Mouse (Mus musculus) CD4-positive, CD25-positive, alpha-beta regulatory T cell, adult 2 months (primary cell): Measurements from ENCODE around the gene Wfdc15b.
"Not testable (repeated sequence)": the region's sequence is repeated elsewhere in the genome, so short reads cannot be mapped to it uniquely, and the experiment has no call there.

Source experiments
- DNase-seq: peaks from one replicate; pipeline ENCODE4 v3.0.0-alpha.2; 2012; ENCODE audit warnings: low read depth, low spot score

Gene Wfdc15b

DNA sequence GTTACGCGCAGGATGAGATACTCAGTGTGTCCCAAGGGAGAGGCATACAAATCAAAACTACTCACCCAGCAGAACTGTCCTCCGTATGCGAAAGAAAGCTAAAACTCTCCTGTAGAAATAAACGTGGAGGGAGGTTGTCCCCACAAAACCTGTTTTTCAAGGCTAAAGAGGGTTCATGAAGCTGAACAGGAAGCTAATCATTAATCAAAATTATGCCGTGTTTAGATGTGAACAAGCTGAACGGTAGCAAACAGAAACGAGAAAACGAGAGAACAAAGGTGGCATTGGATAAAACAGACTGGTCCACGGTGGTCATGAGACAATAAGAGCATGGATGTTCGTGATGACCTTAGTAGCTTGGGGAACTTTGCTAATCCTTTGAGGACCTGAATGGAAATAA lies at the start of gene Wfdc15b:
TSS of gene Wfdc15b (minus strand) at position 139 of the 400 bp plus-strand sequence.
- no peak for DNase-seq

GRCm38 (mm10) chr2:164256540-164256939 lies 35.1 kb upstream of the Wfdc15b start, which contains the start of gene Svs3b:
Gene Svs3b, minus strand, starts transcription at chr2:164256640.
- not testable (repeated sequence) for DNase-seq

DNA sequence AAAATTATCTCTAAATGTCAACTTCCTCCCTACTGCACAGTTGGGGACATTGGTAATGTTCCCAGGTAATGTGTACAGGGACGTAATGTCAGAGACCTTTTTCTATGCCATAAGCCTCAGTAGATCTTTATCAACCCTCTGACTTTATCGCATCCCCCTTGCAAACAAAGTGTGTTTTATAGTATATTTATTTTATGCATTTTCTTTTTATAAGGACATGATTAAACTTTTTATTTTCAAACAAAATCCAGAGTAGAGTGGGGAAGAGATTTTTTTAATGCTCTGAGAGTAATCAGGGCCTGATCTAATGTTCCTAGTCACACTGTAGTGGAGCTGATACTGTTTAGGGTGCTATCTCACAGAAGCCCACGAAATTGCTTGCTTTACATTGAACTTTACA lies 16.9 kb upstream of the Wfdc15b start, which contains the start of gene Svs2:
TSS of gene Svs2 (minus strand) at position 101 of the 400 bp plus-strand sequence.
- no peak for DNase-seq

DNA sequence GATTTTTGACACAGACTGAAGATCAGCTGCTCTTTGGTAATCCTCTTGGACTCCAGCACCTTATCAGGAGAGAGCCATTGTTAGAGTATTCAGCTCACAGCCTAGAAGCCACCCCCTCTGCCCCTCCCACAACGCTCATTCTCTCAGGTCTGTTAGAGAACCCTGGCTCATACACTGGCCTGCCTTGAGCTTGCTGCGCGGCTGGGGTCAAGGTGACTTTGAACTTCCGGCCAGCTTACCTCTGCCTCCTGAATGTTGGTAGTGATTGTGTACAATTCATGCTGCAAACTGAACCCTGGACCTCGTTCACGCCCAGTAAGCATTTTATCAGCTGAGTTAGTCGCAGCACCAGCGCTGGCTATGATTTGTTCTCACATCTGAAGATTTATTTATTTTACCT lies 11.2 kb upstream of the Wfdc15b start:
- DNase-seq = no peak

DNA sequence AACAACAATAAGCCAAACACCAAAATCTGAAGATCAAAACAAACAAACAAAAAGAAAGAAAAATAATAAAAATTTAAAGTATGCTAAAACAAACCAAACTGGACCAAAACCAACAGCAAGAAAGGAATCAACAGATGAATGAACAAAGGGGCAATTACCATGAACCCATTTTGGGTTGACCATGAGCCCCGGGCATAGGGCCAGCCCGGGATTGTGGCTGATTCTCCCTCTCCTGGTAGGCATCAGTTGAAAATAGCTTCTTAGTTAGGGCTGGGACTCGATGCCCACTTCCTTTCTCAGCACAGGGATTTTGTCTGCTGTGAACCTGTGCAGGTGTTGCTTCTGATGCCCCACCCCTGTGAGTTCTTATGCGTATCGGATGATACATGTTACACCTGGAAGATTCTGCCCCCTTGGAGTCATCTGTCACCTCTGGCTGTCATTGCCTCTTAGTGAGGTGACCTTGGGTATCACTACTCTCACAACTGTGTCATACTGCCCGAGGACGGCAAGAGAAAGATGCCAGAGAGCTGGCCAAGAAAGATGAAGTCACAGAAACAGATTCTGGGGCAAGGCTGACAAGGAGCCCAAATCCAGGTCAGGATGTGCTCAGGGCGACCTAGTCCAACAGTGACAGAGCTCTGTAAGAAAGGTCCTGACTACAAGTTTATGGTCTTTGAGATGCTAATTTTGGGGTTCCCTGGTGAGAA lies 7.1 kb upstream of the Wfdc15b start:
- DNase-seq = no peak

DNA sequence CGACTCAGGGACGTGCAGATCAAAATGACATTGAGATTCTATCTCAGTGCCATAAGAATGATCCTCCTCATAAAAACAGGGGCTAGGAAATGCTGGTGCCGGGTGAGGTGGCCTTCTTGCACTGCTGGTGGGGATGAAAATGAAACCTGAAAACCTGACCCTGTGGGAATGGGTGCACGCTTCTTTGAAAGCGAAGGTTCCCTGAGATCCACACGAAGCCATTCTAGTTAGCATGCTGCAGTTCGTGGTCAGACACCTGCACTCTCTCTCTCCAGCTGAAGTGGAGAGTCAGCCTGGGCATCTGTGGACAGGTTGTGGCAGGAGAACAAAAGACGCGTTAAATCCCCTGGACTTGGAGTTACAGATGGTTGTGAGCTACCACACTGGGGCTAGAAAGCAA lies 2.2 kb downstream of the Wfdc15b start:
- no peak for DNase-seq

DNA sequence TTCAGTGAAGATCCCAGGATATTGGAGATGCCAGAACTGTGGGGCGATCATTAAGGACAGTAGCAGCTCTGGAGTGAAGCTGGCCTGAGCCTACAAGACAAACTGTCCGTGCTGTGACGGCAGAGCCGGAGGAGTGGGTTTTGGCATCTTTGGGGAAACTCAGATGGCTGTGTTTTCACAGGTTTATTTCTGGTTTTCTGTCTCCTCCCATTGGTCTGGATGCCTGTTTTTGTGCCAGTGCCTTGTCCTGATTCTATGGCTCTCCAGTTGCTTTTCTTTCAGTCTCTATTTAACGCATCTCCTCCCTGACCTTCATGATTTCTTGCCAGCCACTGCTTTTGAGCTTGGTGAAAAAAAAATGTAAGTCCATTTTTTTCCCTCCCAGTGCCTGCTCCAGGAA lies 8.7 kb downstream of the Wfdc15b start:
- DNase-seq = no peak

DNA sequence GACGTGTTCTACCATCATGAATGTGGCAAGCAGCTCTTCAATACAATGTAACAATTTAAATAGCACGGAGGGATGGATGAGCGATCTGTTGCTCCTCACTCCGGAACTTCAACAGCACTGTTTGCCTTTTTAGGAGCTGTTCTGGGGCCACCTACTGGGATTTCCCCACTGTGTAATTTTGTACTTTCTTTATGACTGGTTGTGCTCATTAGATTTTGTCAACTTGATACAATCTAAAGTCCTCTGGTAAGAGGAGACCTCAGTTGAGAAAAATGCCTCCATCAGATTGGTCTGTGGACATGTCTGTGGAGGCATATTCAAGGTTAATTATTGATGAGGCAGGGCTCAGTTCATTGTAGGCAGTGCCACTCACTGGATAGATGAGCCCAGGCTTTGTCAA lies 10.6 kb downstream of the Wfdc15b start:
- DNase-seq = peak; percentile 34

DNA sequence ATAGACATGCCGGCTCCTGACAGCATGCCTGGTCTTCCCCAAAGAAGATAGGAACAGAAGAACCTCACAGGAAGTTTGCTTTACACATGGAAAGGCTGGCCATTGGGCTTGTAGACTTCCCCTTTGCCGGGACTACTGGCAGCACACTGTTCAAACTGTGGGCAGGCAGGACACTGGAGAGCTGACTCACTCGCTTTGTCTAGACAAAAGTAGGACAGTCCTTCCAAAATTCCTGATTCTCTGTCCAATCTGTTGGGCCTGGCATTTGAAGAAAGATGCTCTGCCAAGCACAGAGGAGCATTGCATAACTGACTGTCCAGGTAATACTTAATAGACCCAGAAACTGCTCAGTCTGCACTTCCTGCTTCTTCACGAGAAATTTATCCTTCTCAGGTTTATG lies 14.8 kb downstream of the Wfdc15b start:
- DNase-seq = no peak

DNA sequence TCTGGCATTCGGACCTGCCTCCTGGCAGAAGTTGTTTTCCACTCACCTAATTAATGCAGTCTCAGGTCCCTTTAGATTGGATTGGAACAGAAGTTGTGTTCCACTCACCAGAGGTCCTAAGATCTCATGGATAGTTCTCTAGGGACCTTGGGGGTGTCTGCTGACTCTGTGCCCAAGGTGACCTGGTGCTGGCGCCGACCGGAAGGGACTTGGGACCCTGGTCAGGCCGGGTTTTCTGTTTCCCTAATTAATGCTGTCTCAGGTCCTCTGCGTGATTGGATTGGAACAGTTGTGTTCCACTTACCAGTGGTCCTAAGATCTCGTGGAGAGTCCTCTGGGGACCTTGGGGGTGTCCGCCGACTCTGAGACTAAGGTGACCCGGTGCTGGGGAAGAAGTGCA lies 15.4 kb downstream of the Wfdc15b start:
- DNase-seq = not testable (repeated sequence)

- DNase-seq = no peak
These were observed 21.7 kb downstream of the Wfdc15b start, which contains the start of gene Wfdc15a for GRCm38 (mm10) chr2:164199626-164200327. Gene Wfdc15a, minus strand, starts transcription at chr2:164200130.

DNA sequence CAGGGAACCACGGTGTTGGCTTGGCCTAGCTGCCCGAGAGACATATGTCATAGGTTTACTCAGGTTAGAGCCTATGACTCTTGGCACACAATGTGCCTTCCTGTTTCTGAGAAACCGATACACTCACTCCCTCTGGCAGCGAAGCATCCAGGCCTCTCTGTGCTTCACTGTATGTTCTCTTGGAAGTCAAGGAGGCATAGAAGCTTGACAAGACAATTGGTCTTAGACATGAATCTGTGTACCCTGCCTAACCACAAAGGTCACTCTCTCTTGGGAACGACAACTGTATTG lies 24.8 kb downstream of the Wfdc15b start:
- no peak for DNase-seq

DNA sequence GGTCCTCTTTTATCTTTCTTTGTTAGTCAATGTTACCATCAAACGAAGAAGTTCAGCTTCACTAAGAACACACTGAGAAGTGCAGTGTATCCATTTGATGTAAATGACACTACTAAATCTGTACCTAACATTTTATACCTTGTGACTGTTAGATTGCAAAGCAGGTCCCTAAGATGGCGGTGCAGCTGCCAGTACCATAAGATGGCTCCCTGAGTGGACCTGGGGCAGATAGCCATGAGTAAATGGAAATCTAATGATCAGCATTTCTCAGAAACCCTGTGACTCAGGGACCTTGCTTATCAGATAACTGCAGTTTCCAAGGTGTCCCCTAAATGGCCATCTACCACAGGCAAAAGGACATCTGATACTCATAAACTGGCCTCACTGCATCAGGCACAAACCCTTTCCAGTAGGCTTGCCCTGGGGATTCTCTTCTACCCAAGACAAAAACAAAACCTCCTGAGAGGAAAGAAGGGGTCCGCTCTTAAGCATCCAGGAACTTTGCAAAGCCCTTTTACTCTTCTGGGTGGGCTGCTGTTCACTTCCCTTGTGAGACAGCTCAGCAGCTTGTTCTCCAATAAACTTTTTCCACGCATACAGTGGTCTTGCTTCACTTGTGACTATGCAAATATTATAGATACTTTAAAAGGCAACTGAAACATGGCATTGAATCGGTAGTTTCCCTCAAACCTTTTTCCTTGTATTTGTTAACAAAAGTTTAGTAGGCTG lies 25.3 kb downstream of the Wfdc15b start:
- DNase-seq = no peak

- no peak for DNase-seq
These were observed 26.4 kb downstream of the Wfdc15b start for GRCm38 (mm10) chr2:164194959-164195630.

DNA sequence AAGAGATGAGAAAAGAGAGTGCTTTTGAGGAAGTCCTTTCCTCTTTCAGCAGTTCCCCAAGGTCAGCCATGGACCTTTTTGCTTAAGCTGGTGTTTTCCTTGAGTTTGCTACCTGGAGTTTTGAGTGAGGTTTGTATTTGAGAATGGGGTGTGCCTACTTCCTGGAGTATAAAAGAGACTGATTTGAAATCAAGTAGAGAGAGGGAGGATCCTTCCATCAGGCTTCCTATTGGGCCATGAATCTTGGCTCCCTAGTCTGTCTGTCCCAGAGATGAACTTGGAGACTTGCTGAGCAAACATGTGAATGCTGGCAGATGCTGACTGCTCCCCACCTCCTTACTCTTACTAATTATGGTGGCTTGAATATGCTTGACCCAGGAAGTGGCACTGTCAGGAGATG lies 29.2 kb downstream of the Wfdc15b start:
- DNase-seq = no peak

GRCm38 (mm10) chr2:164190576-164190975 lies 30.9 kb downstream of the Wfdc15b start, which contains the start of gene Wfdc12:
Gene Wfdc12, minus strand, starts transcription at chr2:164190608.
- no peak for DNase-seq

DNA sequence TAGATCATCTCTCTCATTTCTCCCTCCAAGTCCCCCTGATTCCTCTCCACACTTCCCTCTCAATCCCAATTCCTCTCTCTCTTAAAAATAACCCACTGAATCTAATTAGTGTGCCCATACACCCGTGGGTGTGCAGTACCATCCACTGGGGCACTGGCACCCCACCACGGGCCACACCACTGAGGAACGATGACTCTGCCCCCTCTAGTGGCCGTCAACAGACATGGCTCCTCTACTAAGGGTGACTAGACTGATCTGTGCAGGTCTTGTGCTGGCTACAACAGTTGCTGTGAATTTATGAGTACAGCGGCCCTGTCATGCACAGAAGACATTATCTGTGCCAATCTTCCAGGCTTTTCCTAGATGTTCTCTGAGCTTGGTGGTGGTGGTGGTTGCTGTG lies 32.7 kb downstream of the Wfdc15b start:
- DNase-seq = peak; percentile 63

- peak; percentile 22 for DNase-seq
These were observed 37.2 kb downstream of the Wfdc15b start for GRCm38 (mm10) chr2:164184145-164184719.

DNA sequence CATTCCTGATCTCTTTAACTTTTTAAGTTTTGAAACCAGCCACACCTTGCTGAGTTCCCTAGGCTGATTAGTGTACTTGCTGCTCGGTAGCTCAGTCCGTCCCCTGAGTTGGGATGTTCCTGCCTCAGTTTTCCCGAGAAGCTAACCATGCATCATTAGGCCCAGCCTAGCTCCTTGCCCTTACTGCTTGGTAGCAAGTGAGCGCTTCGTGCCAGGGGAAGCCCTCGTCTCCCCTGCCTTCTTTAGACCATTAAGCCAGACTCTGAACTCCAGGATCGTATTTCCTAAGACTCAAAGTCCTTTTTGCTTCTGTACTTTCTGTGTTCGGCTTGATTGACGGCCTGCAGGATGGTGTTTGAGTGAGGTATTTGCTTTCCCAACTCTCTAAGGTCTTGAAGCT lies 38.1 kb downstream of the Wfdc15b start:
- no peak for DNase-seq

DNA sequence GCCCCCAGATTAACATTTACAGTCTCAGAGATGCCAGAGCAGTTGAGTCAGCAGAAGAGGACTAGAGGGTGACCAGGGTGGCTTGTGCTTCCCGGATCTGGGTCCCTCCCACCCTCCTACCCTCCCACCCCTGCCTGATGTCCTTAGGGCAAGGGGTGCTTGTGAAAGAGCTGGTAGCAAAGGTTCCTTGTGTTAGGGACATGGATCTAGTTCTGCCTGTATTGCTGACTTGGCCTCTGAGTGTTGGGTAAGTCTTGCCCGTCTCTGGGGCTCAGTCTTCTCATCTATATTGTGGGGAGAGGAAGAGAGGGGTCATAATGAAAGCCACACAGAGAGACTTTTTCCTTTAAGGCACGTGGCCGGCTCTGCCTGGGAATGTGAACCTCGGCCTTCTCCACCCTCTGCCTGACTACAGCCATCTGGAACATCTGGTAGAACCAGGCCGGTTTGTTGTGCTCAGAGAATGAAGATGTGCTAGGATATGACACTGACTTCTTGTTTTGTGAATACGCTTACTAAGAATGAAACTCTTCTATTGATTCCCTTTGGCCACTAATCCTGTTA lies 38.7 kb downstream of the Wfdc15b start, which contains the start of gene Wfdc5:
TSS of gene Wfdc5 (minus strand) at position 51 of the 564 bp plus-strand sequence.
- no peak for DNase-seq

GRCm38 (mm10) chr2:164180770-164181169 lies 40.7 kb downstream of the Wfdc15b start:
- DNase-seq = no peak
